Mouse (Mus musculus) stomach, postnatal 0 days (tissue): ENCODE data around the gene Nelfb.

Experiments
- CTCF ChIP-seq: IDR thresholded peaks from 2 replicates; pipeline ENCODE4 v1.5.1; 2016; ENCODE audit warnings: antibody characterized with exemption, low read depth, mild to moderate bottlenecking, moderate library complexity
- EP300 ChIP-seq: optimal IDR thresholded peaks from 2 replicates; pipeline ENCODE3; 2016; ENCODE audit warnings: antibody characterized with exemption

DNA sequence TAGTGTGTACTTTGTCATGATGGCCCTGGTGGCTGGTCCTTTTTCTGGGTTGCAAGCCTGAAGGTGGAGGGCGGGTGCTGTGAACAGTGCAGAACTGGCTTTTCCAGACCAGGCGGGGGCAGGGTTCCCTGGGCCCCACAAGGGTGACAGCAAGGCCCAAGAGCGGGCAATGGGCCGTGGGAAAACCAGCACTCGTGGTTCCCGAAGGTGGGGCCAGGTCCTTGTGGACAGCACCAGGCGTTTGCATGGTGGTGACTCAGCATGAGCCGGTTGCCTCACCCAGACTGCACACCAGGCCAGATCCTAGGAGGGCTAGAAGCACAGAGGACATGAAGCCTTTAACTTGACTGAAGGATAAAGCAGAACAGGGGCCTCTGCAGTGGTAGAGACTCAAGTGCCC lies 38.7 kb downstream of the Nelfb start:
- TF ChIP-seq CTCF = no peak; the same call in 1 of the 2 replicates
- peak; percentile 85 for TF ChIP-seq EP300
